Mouse (Mus musculus): ENCODE measurements around the gene Sult2b1. TPM values are rescaled to one million over a fixed set of nuclear protein-coding genes. Genes with fewer than 3 reads are reported as not detected.

Sult2b1 gene
- total and polyA plus RNA-seq, 3 experiments, result 0.17 to 0.29 TPM; not detected in 1

DNA sequence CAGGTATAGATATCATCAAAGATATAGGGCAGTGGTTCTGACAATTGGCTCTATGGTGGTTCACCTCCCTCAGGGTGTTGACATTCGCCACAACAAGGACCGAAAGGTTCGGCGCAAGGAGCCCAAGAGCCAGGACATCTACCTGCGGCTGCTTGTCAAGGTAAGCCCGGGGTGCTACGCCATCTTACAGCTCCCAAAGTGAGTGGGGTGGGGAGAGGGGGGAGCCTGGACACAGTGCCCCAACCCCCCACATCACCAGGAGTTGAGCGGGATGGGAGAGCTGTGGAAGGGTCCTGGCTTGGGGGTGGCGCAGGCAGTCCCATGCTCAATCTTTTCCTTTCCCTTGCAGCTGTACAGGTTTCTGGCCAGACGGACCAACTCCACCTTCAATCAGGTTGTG lies 65.3 kb downstream of the Sult2b1 start:
- Histone ChIP-seq H3K36me3 (replicated peaks in 1 of 2; ENCODE audit: control insufficient read depth in 1 of 2, insufficient read depth in 1 of 2, low read length in 1 of 2) (peaks cover 51 to 64% of the 10 kb centered on the region in 2 experiments), H3K9ac (ENCODE audit: insufficient read depth, low read depth) (peak overlapping the region; percentile 98), H3K27me3 (replicated peaks) (no peaks in the 10 kb centered on the region), H3K9me3 (replicated peaks; ENCODE audit: low read length) (no peaks in the 10 kb centered on the region), H3K4me2 (ENCODE audit: insufficient read depth, low read depth, poor library complexity, severe bottlenecking) (peak overlapping the region; percentile 39), H3K4me3 (replicated peaks in 1 of 3; ENCODE audit: low read depth in 2 of 3, low read length in 2 of 3, poor library complexity in 1 of 3) (peak overlapping the region; percentile 95 to 100 (median 97)), H3K4me1 (ENCODE audit: control insufficient read depth in 1 of 2, insufficient read depth in 2 of 2) (peaks cover 7 to 40% of the 10 kb centered on the region in 2 experiments; a peak in 3 of 4 replicates), H3K79me2 (replicated peaks; ENCODE audit: control insufficient read depth, extremely low read depth, insufficient read depth, poor library complexity, severe bottlenecking) (peaks cover 43% of the 10 kb centered on the region), H3K27ac (ENCODE audit: insufficient read depth, low read depth) (peak overlapping the region; percentile 14; the same call in 1 of the 2 replicates)
- in situ Hi-C loops (cut with MboI; ENCODE audit: low pct_ligation_motif_present, low pct_unique_long_range_greater_than_20kb, low sequenced_read_pairs) (no loop called here), dilution Hi-C loops (cut with MboI; ENCODE audit: extremely low pct_ligation_motif_present, extremely low pct_unique_long_range_greater_than_20kb, low sequenced_read_pairs) (no loop called here)
- no peak for DNase-seq (ENCODE audit: extremely low read depth)
- peak; percentile 35; the same call in 1 of the 2 replicates for TF ChIP-seq MXI1 (IDR thresholded peaks at IDR 0.05; ENCODE audit: low read depth, low read length)
- no peak for TF ChIP-seq USF2 (conservative IDR thresholded peaks at IDR 0.05; ENCODE audit: low read depth, low read length)
- 0 out of 2 replicates have a peak, but pooled peaks have one; percentile 15 for TF ChIP-seq ZMIZ1 (IDR thresholded peaks at IDR 0.05; ENCODE audit: low read depth, low read length)
- TF ChIP-seq MAX (IDR thresholded peaks at IDR 0.05; ENCODE audit: low read length), result no peak

DNA sequence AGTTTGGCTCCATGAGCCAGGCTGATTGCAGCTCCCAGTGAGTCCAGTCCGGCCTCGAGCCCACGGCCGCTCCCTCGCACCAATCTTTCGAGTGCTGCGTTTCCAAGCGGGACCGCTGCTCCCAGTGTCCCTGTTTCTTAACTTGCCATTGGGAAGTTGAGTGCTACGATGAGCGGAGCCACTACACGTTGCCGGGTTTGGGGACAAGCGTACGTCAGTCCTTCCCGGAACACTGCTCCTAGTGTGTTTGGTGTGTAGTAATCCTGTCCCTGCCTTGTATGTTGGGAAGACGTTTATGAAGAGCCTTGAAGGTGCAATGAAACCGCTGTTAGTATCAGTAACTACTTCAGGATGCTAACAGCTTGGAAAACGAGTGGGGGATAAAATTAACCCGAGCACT lies 66.1 kb downstream of the Sult2b1 start:
- H3K9me3 ChIP-seq (replicated peaks; ENCODE audit: low read length), result no peaks in the 10 kb centered on the region
- no peaks in the 10 kb centered on the region for H3K27me3 ChIP-seq (replicated peaks)
- H3K4me1 ChIP-seq (ENCODE audit: control insufficient read depth in 1 of 2, insufficient read depth in 2 of 2), result peaks cover 7 to 44% of the 10 kb centered on the region in 2 experiments; a peak in 3 of 4 replicates
- peaks cover 47% of the 10 kb centered on the region for H3K79me2 ChIP-seq (replicated peaks; ENCODE audit: control insufficient read depth, extremely low read depth, insufficient read depth, poor library complexity, severe bottlenecking)
- H3K27ac ChIP-seq (ENCODE audit: insufficient read depth, low read depth), result peak overlapping the region; percentile 79
- H3K36me3 ChIP-seq (replicated peaks in 1 of 2; ENCODE audit: control insufficient read depth in 1 of 2, insufficient read depth in 1 of 2, low read length in 1 of 2), result peaks cover 46 to 64% of the 10 kb centered on the region in 2 experiments
- TF ChIP-seq TBP (conservative IDR thresholded peaks at IDR 0.05; ENCODE audit: low read depth, low read length), result no peak
- no peak for TF ChIP-seq MEF2A (IDR thresholded peaks at IDR 0.05; ENCODE audit: borderline replicate concordance, low read depth, low read length)
- TF ChIP-seq MAX (IDR thresholded peaks at IDR 0.05; ENCODE audit: low read length), result peak; percentile 1; the same call in 1 of the 2 replicates
- TF ChIP-seq ZMIZ1 (IDR thresholded peaks at IDR 0.05; ENCODE audit: low read depth, low read length), result 0 out of 2 replicates have a peak, but pooled peaks have one; percentile 8
- TF ChIP-seq CHD1 (IDR thresholded peaks at IDR 0.05; ENCODE audit: low read depth, low read length), result no peak
- TF ChIP-seq SMC3 (IDR thresholded peaks at IDR 0.05; ENCODE audit: low read depth, low read length), result no peak
- no peak for TF ChIP-seq RAD21 (IDR thresholded peaks at IDR 0.05; ENCODE audit: low read depth, low read length)
- no peak for TF ChIP-seq MAZ (IDR thresholded peaks at IDR 0.05; ENCODE audit: low read depth, low read length)
- TF ChIP-seq KAT2A (IDR thresholded peaks at IDR 0.05; ENCODE audit: insufficient replicate concordance, low read length), result no peak
- TF ChIP-seq TCF12 (IDR thresholded peaks at IDR 0.05; ENCODE audit: low read depth, low read length), result no peak
- TF ChIP-seq EP300 (IDR thresholded peaks at IDR 0.05; ENCODE audit: low read length), result no peak
- TF ChIP-seq MXI1 (IDR thresholded peaks at IDR 0.05; ENCODE audit: low read depth, low read length), result no peak
- no peak for TF ChIP-seq ETS1 (conservative IDR thresholded peaks at IDR 0.05; ENCODE audit: low read depth, low read length)
- TF ChIP-seq SIN3A (IDR thresholded peaks at IDR 0.05; ENCODE audit: low read length), result no peak
- TF ChIP-seq MYC (IDR thresholded peaks at IDR 0.05; ENCODE audit: low read depth, low read length), result no peak
- TF ChIP-seq POLR2A (IDR thresholded peaks at IDR 0.05; ENCODE audit: low read depth, low read length), result no peak
- dilution Hi-C loops (cut with MboI; ENCODE audit: extremely low pct_ligation_motif_present, extremely low pct_unique_long_range_greater_than_20kb, low sequenced_read_pairs) (no loop called here), in situ Hi-C loops (cut with MboI; ENCODE audit: low pct_ligation_motif_present, low pct_unique_long_range_greater_than_20kb, low sequenced_read_pairs) (no loop called here)
- DNase-seq (ENCODE audit: extremely low read depth), result no peak
- no peak overlapping the region for H3K4me2 ChIP-seq (ENCODE audit: insufficient read depth, low read depth, poor library complexity, severe bottlenecking)
- peak overlapping the region; percentile 98 for H3K9ac ChIP-seq (ENCODE audit: insufficient read depth, low read depth)
- peak overlapping the region; percentile 95 to 100 (median 97) for H3K4me3 ChIP-seq (replicated peaks in 1 of 3; ENCODE audit: low read depth in 2 of 3, low read length in 2 of 3, poor library complexity in 1 of 3)

Measured in CH12.LX (cell line).